Mouse (Mus musculus): ENCODE results near the gene Sh3rf3.

Gene Sh3rf3

GRCm38 (mm10) chr10:59166104-59166944 is 353.2 kb downstream of the Sh3rf3 start:
- DNase-seq (ENCODE audit: low read depth, low spot score): peak; percentile 47

GRCm38 (mm10) chr10:59171042-59171441 is 357.9 kb downstream of the Sh3rf3 start:
- no peak for DNase-seq (ENCODE audit: low read depth, low spot score)

DNA sequence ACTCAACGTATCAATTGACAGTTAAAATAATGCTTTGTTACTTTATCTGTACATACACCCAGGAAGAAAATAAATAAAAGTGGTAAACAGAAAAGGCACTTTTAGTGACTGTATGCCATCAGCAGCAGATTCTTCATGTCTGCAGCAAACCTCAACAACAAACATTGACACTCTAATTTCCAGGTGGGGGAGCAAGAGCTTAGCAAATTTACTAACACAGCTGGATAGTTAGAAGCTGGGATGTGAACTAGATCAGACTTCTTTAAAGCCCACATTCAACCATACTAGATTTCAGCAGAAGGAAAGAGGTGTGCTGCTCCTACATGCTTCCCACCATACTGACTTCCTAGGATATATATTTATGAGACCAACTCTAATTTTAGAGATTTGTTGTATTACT is 359.4 kb downstream of the Sh3rf3 start:
- DNase-seq (ENCODE audit: low read depth, low spot score): no peak

DNA sequence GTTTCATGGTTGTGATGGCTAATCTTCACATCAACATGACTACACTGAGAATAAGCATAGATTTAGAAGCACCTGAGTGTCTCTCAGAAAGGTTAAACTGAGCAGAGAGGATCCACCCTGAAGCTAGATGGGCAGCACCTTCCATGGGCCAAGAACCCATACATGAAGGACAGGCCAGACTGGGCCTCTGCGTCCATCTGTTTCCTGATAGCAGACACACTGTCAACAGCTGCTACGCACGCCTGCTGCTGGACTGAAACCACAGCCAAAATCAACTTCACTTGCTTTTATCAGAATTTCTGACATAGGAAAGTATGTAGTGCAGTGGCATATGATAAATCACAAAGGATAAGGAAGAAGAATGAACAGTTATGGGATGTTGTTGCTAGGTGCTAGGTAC is 366.5 kb downstream of the Sh3rf3 start:
- DNase-seq (ENCODE audit: low read depth, low spot score): no peak

DNA sequence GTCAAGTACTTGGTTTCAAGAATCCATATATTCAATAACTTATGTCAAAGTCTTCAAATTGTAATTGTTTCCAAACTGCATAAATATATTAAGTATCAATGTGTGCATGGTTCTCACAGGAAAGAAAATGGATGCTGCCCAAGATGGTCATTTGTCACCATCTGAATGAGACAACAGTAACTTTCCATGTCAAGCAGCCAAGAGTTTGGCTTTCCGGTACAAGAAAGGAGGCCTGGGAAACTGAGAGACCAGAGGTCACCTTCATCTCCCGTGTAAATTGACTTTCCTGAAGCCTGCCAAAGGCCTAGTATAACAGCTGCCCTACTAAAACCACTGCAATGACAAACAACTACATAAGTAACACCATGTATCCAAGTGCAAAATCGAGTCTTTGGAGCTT is 369.1 kb downstream of the Sh3rf3 start:
- DNase-seq (ENCODE audit: low read depth, low spot score): no peak

All from CD4-positive, CD25-positive, alpha-beta regulatory T cell, adult 2 months (primary cell).